Mouse (Mus musculus) B cell, adult (primary cell): ENCODE data around the gene Cabcoco1. TPM values are rescaled to one million over a fixed set of nuclear protein-coding genes. Genes with fewer than 3 reads are reported as not detected.

ENCODE experiments used
- total RNA-seq: library from RNA; stranded (reverse); gene quantifications from 4 replicates; pipeline ENCODE4 v1.2.4, GENCODE M21; 2023; ENCODE audit not compliant: inconsistent age

Gene Cabcoco1
- 0.51 to 0.69 TPM (median 0.51 TPM) in 3 of 4 replicates, not detected in the other for total RNA-seq

GRCm38 (mm10) chr10:68541139-68541942 is at the start of gene Cabcoco1:
TSS of gene Cabcoco1 (minus strand) at chr10:68541896.

Other genes starting within 250 kb of the Cabcoco1 start
- 3.2 to 4.5 TPM (median 3.5 TPM) in 4 replicates for gene Tmem26, start 181.8 kb upstream of the Cabcoco1 start, total RNA-seq